Mouse (Mus musculus) heart, embryonic 14.5 days (tissue): Measurements from ENCODE around the gene Actb. TPM values are rescaled to one million over a fixed set of nuclear protein-coding genes. Genes with fewer than 3 reads are reported as not detected.

Experiments used
- ATAC-seq: fragments of 200-750 bp; cut with Nextera tagmentation; 2 replicates; pipeline ENCODE4 v1.8.0; 2017; ENCODE audit warnings: low read depth, moderate TSS enrichment; ENCODE audit not compliant: insufficient number of reproducible peaks, insufficient read depth, low FRiP score
- H3K27ac ChIP-seq, 2 experiments: fragments of 200-500 bp in 1 of 2; fragments of 300-500 bp in 1 of 2; sonication (generic) in 1 of 2; replicated peaks in 1 of 2; 2 replicates each; pipeline ENCODE4 v1.5.1; 2012 to 2014; ENCODE audit warnings: low read depth in 2 of 2, low read length in 2 of 2, control low read depth in 1 of 2, mild to moderate bottlenecking in 1 of 2, mixed read lengths in 1 of 2; ENCODE audit not compliant: control insufficient read depth in 1 of 2, insufficient read depth in 1 of 2
- H3K27me3 ChIP-seq: fragments of 300-500 bp; sonication (generic); 2 replicates; pipeline ENCODE4 v1.6.1; 2014; ENCODE audit warnings: mild to moderate bottlenecking, low read length, control low read depth; ENCODE audit not compliant: control insufficient read depth, insufficient read depth
- H3K36me3 ChIP-seq: fragments of 300-500 bp; sonication (generic); 2 replicates; pipeline ENCODE4 v1.6.1; 2014; ENCODE audit warnings: mild to moderate bottlenecking, control low read depth, low read length, mixed read lengths; ENCODE audit not compliant: control insufficient read depth, insufficient read depth
- H3K4me1 ChIP-seq, 2 experiments: fragments of 200-500 bp in 1 of 2; fragments of 300-500 bp in 1 of 2; sonication (generic) in 1 of 2; 2 replicates each; pipeline ENCODE4 v1.6.1; 2012 to 2014; ENCODE audit warnings: low read length in 2 of 2, control low read depth in 1 of 2, mixed read lengths in 1 of 2; ENCODE audit not compliant: control insufficient read depth in 2 of 2, insufficient read depth in 2 of 2
- H3K4me2 ChIP-seq: fragments of 300-500 bp; sonication (generic); 2 replicates; pipeline ENCODE4 v1.6.1; 2014; ENCODE audit warnings: mild to moderate bottlenecking, low read length
- H3K4me3 ChIP-seq, 2 experiments: fragments of 200-500 bp in 1 of 2; fragments of 300-500 bp in 1 of 2; sonication (generic) in 1 of 2; 2 replicates each; pipeline ENCODE4 v1.5.1; 2012 to 2014; ENCODE audit warnings: low read length in 2 of 2, mild to moderate bottlenecking in 2 of 2, control low read depth in 1 of 2, low read depth in 1 of 2, moderate library complexity in 1 of 2; ENCODE audit not compliant: control insufficient read depth in 1 of 2, insufficient read depth in 1 of 2
- H3K9ac ChIP-seq: fragments of 300-500 bp; sonication (generic); 2 replicates; pipeline ENCODE4 v1.6.1; 2014; ENCODE audit warnings: mild to moderate bottlenecking, low read length
- H3K9me3 ChIP-seq: fragments of 300-500 bp; sonication (generic); 2 replicates; pipeline ENCODE4 v1.6.1; 2016; ENCODE audit warnings: low read length, control low read depth; ENCODE audit not compliant: control insufficient read depth
- WGBS: fragments of 180-500 bp; shearing (Covaris S2); extraction: QIAGEN DNeasy Blood & Tissue Kit; methylation state at CpG from one replicate; pipeline ENCODE4 v1.1.7; 2014; 5-methylcytosine and 5-hydroxymethylcytosine counted together
- polyA plus RNA-seq: library from polyadenylated mRNA; unstranded; fragments of >200 nt; fragmentation: Nextera tagmentation; extraction: Ambion mirVana; gene quantifications from 2 replicates; pipeline ENCODE4 v1.2.1, GENCODE M21; 2014

Actb gene
- polyA plus RNA-seq, 1 experiment from 2014 or later: 5,554 TPM

DNA sequence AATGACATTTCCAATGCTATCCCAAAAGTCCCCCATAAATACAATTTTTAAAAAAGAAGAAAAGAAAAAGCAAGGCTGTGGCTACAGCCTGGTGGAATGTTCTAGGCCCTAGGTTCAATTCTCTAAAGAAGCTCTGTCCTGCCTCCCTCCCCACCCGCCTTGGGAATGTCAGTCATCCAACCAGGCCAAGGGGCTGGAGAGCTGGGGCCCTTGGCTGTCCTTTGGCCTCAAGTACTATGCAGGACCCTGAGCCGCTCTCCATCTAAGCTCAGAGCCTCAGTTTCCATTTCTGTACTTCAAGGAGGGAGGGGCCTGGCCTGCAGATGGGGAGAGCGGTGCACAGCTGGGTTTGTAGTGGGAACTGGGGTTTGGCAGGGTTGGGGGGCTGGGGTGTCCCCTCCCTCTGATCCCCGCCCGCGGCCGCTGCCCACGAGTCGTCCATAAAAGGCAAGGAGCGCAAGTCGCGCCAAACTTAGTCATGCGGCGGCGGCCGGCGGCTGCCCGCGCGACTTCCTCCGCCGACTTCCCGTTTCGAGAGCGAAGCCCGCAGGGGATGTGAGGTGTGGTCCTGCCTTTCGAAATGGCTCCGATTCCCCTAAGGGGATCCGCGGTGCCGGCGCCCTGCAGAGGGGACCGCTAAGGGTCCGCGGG is 22.3 kb upstream of the Actb start:
- 1% methylated on average over 35 of the region's 35 CpGs for WGBS

DNA sequence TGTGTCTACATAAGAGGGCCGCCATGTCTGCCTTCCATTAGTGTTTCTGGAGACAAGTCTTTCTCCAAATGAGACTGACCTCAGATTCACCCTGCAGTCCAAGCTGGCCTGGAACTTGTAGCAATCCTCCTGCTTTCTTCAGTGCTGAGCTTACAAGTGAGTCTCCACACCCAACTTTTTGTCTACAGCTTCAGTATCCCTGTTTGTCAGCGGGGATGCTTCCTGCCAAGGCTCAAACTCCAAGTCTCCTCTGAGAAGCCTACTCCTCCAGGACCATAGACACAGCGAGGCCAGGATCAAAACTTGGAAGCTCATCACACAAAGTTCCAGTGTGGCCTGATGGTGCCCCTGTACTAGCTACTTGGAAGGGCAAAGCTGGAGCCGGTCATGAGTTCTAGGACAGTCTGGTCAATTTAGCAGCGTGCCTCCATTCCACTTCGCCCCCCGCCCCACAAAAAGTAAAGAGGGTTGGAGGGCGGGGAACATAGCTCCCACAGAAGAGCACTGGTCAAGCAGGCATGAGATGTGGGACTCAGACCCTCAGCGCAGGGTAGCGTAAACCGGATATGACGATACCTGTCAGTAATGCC is 20.9 kb upstream of the Actb start:
- Histone ChIP-seq H3K4me3 (no peak overlapping the region), H3K4me2 (no peak overlapping the region), H3K9me3 (no peaks in the 10 kb centered on the region), H3K9ac (peak overlapping the region; percentile 42; the same call in 1 of the 2 replicates), H3K36me3 (no peaks in the 10 kb centered on the region), H3K27me3 (no peaks in the 10 kb centered on the region), H3K4me1 (peaks cover 33 to 47% of the 10 kb centered on the region in 2 experiments), H3K27ac (peak overlapping the region; percentile 65 to 73)
- WGBS: 92% methylated on average over 12 of the region's 12 CpGs
- ATAC-seq: no peak

More for the DNA sequence above, 22.3 kb upstream of the Actb start:
- Histone ChIP-seq H3K4me1 (peaks cover 33 to 47% of the 10 kb centered on the region in 2 experiments), H3K27ac (peak overlapping the region; percentile 83 to 93), H3K9ac (peak overlapping the region; percentile 85), H3K36me3 (no peaks in the 10 kb centered on the region), H3K9me3 (no peaks in the 10 kb centered on the region), H3K27me3 (no peaks in the 10 kb centered on the region), H3K4me2 (peak overlapping the region; percentile 82), H3K4me3 (peak overlapping the region; percentile 55 to 59)
- peak; percentile 45 for ATAC-seq

DNA sequence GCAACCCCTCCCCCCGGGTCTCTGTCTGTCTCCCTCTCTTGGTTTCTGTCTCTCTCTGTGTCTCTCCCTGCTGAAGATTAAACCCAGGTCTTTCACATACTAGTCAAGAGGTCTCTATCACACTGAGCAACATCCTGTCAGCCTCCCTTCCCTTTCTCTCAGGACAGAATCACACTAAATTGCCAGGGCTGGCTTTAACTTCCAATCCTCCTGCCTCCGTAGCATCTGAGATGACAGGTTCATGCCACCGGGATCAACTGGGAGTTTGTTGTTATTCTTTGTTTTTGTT is 20.3 kb upstream of the Actb start:
- Histone ChIP-seq H3K4me3 (no peak overlapping the region), H3K4me2 (peak overlapping the region; percentile 26), H3K4me1 (peaks cover 31 to 42% of the 10 kb centered on the region in 2 experiments)

DNA sequence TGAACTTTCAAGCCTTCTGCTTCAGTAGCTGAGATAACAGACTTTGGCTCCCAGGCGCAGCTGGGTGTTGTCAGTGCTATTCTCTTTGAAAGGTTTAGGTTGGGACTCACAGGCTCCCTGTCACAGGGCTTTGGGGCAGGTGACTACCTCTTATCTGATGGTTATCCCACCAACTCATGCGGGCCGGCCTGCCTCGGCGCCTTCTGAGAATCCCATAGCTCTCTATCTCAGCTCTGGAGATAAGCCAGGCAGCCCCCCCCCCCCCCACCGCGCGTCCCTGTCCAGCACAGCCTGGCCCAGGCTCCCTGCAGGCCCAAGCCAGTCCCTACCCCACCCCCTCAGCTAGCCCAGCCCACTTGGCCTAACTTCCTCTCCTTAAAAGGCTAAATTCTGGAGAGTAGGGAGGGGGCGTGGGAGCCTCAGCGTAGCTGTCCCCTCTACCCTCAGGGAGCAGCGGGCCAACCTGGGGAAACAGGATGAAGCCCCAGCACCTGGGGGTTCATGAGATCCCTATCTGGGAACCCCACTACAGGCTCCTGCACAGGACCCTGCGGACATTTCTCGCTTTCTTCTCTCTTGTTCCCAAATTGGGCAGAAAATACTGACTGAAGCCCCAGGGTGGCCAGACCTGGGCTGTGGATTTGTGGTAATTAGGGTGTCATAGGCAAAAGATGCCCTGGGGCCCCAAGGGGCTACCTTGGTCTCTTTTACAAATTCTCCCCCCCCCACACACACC is 19.8 kb upstream of the Actb start:
- 11% methylated on average over 13 of the region's 13 CpGs for WGBS
- Histone ChIP-seq H3K36me3 (no peaks in the 10 kb centered on the region), H3K4me2 (peak overlapping the region; percentile 26), H3K27ac (peak overlapping the region; percentile 71 to 73), H3K4me1 (peaks cover 33 to 45% of the 10 kb centered on the region in 2 experiments), H3K9me3 (no peaks in the 10 kb centered on the region), H3K27me3 (no peaks in the 10 kb centered on the region), H3K9ac (peak overlapping the region; percentile 42; the same call in 1 of the 2 replicates), H3K4me3 (no peak overlapping the region)
- peak; percentile 64 for ATAC-seq

More for the DNA sequence above, 20.3 kb upstream of the Actb start:
- H3K27me3 ChIP-seq: no peaks in the 10 kb centered on the region
- ATAC-seq: no peak
- no peaks in the 10 kb centered on the region for H3K9me3 ChIP-seq
- 16% methylated on average over 3 of the region's 3 CpGs for WGBS
- peak overlapping the region; percentile 42; the same call in 1 of the 2 replicates for H3K9ac ChIP-seq
- no peaks in the 10 kb centered on the region for H3K36me3 ChIP-seq
- peak overlapping the region; percentile 65 to 73 for H3K27ac ChIP-seq

DNA sequence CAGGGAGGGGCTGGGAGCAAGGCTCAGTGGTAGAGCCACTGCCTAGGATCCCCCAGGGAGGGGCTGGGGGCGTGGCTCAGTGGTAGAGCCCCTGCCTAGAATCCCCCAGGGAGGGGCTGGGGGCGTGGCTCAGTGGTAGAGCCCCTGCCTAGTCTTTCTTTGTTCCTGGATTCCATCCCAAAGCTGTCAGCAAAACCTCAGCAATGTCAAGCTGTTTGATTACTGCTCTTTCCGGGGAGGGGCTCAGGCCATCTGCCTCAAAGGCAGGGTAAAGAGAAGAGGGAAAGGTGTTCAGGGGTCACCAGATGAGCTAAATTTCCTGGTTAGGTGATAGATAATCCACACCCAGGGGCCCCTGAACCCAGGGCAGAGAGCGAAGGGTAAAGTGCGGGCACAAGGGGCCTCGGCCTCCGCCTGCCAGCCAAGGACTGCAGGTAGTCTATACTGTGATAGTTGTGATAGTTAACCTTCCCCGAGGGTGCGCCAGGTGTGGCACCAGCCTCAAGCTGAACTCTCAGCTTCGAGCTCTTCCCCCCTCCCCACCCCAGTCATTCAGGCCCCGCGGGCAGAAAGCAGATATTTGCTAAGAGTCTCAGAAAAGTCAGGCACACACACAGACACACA is 17.9 kb upstream of the Actb start:
- peaks cover 41 to 47% of the 10 kb centered on the region in 2 experiments for H3K4me1 ChIP-seq
- ATAC-seq: no peak
- no peaks in the 10 kb centered on the region for H3K9me3 ChIP-seq
- no peaks in the 10 kb centered on the region for H3K27me3 ChIP-seq
- H3K27ac ChIP-seq: 0 out of 4 replicates have a peak overlapping the region, but pooled peaks of 1 of the 2 experiments have one; percentile 14
- H3K4me2 ChIP-seq: no peak overlapping the region
- 70% methylated on average over 12 of the region's 12 CpGs for WGBS
- H3K9ac ChIP-seq: no peak overlapping the region
- H3K4me3 ChIP-seq: no peak overlapping the region
- H3K36me3 ChIP-seq: no peaks in the 10 kb centered on the region

DNA sequence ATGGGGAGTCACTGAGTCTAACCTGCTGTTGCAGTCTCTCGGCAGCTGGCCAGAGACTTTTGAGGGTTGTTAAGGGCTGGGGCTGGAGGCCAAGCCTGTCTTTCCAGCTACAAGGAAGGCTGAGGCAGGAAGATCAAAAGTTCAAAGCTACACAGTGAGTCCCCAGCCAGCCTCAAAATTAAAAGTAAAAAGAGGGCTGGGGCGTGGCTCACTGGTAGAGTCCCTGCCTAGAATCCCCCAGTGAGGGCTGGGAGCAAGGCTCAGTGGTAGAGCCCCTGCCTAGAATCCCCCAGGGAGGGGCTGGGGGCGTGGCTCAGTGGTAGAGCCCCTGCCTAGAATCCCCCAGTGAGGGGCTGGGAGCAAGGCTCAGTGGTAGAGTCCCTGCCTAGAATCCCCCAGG is 17.2 kb upstream of the Actb start:
- peaks cover 39 to 45% of the 10 kb centered on the region in 2 experiments for H3K4me1 ChIP-seq
- H3K9ac ChIP-seq: no peak overlapping the region
- H3K4me3 ChIP-seq: no peak overlapping the region
- H3K27me3 ChIP-seq: no peaks in the 10 kb centered on the region
- no peak overlapping the region for H3K4me2 ChIP-seq
- no peak for ATAC-seq
- H3K27ac ChIP-seq: no peak overlapping the region
- H3K9me3 ChIP-seq: no peaks in the 10 kb centered on the region
- no peaks in the 10 kb centered on the region for H3K36me3 ChIP-seq
- 83% methylated on average over 3 of the region's 3 CpGs for WGBS

DNA sequence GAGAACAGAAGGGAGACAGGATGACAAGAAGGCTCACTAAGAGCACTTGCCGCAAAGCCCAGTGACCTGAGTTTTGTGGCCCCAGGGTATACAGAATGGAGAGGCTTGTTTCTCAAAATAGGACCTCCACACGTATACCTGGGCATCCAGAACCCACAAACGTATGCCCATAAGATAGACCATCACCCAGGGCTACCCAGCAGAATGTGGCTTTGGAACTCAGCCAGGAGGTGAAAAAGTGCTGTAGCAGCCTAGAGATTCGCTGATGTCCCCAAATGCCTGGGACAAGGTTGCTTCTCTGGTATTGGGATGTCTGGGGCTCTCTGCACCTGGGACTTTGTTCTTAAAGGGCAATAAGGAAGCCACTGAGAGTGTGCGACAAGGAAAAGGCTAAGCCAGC is 15.7 kb upstream of the Actb start:
- ATAC-seq: no peak
- H3K4me1 ChIP-seq: peaks cover 31 to 36% of the 10 kb centered on the region in 2 experiments
- H3K27me3 ChIP-seq: no peaks in the 10 kb centered on the region
- no peak overlapping the region for H3K9ac ChIP-seq
- no peak overlapping the region for H3K4me3 ChIP-seq
- no peak overlapping the region for H3K27ac ChIP-seq
- no peaks in the 10 kb centered on the region for H3K36me3 ChIP-seq
- no peak overlapping the region for H3K4me2 ChIP-seq
- 83% methylated on average over 5 of the region's 5 CpGs for WGBS
- no peaks in the 10 kb centered on the region for H3K9me3 ChIP-seq
